Mouse (Mus musculus) B cell, adult 2 months (primary cell): ENCODE data around the gene Nudt1.

Source experiments
- DNase-seq, 2 experiments: peaks; one replicate each; pipeline ENCODE4 v3.0.0; 2022

Nudt1 gene

GRCm38 (mm10) chr5:140321042-140321755 is at the start of gene Nudt1, which contains the start of gene Mad1l1:
Nudt1 (plus strand) TSS chr5:140321656.
Mad1l1 (minus strand) TSS chr5:140321552.
- DNase-seq, result peak; percentile 92 to 93

GRCm38 (mm10) chr5:140276779-140277178 is 44.7 kb upstream of the Nudt1 start:
- DNase-seq, result no peak

GRCm38 (mm10) chr5:140280205-140280604 is 41.3 kb upstream of the Nudt1 start:
- no peak for DNase-seq

- no peak for DNase-seq
Observed at GRCm38 (mm10) chr5:140282376-140282775, 39.1 kb upstream of the Nudt1 start.

GRCm38 (mm10) chr5:140282900-140283299 is 38.6 kb upstream of the Nudt1 start:
- no peak for DNase-seq

GRCm38 (mm10) chr5:140284011-140284410 is 37.4 kb upstream of the Nudt1 start:
- no peak for DNase-seq

- no peak for DNase-seq
Observed at GRCm38 (mm10) chr5:140284761-140285160, 36.7 kb upstream of the Nudt1 start.

GRCm38 (mm10) chr5:140288287-140288686 is 33.2 kb upstream of the Nudt1 start:
- no peak for DNase-seq

GRCm38 (mm10) chr5:140289161-140289560 is 32.3 kb upstream of the Nudt1 start:
- DNase-seq, result no peak

- peak; percentile 60 to 61 for DNase-seq
Observed at GRCm38 (mm10) chr5:140292152-140292551, 29.3 kb upstream of the Nudt1 start.

- DNase-seq, result no peak
Observed at GRCm38 (mm10) chr5:140298291-140298690, 23.2 kb upstream of the Nudt1 start.

GRCm38 (mm10) chr5:140306016-140306415 is 15.4 kb upstream of the Nudt1 start:
- DNase-seq, result no peak

GRCm38 (mm10) chr5:140307602-140308001 is 13.9 kb upstream of the Nudt1 start:
- DNase-seq, result no peak

GRCm38 (mm10) chr5:140316716-140317115 is 4.7 kb upstream of the Nudt1 start:
- no peak for DNase-seq

- peak in 1 of 2 experiments; percentile 39 for DNase-seq
Observed at GRCm38 (mm10) chr5:140321756-140322575, 510 bp downstream of the Nudt1 start.

GRCm38 (mm10) chr5:140324058-140324457 is 2.6 kb downstream of the Nudt1 start:
- DNase-seq, result no peak

GRCm38 (mm10) chr5:140331615-140332512 is 10.4 kb downstream of the Nudt1 start, which contains the start of gene Mrm2:
Mrm2 (minus strand) TSS chr5:140331898.
- peak; percentile 87 to 88 for DNase-seq

GRCm38 (mm10) chr5:140332519-140332918 is 11.1 kb downstream of the Nudt1 start:
- DNase-seq, result no peak

GRCm38 (mm10) chr5:140333631-140334030 is 12.2 kb downstream of the Nudt1 start:
- peak; percentile 39 to 43 for DNase-seq

- DNase-seq, result peak; percentile 67 to 70
Observed at GRCm38 (mm10) chr5:140336680-140337079, 15.2 kb downstream of the Nudt1 start.

GRCm38 (mm10) chr5:140338779-140339178 is 17.3 kb downstream of the Nudt1 start:
- DNase-seq, result peak; percentile 24 to 34

- no peak for DNase-seq
Observed at GRCm38 (mm10) chr5:140339836-140340235, 18.4 kb downstream of the Nudt1 start.

- DNase-seq, result no peak
Observed at GRCm38 (mm10) chr5:140342880-140343279, 21.4 kb downstream of the Nudt1 start.
